Mouse (Mus musculus) v-Abl transformed pro-B cells (cell line): ENCODE data around the gene H2afb1.
"Not testable (repeated sequence)": the region's sequence is repeated elsewhere in the genome, so short reads cannot be mapped to it uniquely, and the experiment has no call there.

Experiments used
- in situ Hi-C, 2 experiments: fragments of 400-800 bp; cut with MboI; formaldehyde crosslinking; loops; one replicate each; pipeline ENCODE4 v1.15.1; 2025; ENCODE audit not compliant: unreplicated experiment in 2 of 2

H2afb1 gene

DNA sequence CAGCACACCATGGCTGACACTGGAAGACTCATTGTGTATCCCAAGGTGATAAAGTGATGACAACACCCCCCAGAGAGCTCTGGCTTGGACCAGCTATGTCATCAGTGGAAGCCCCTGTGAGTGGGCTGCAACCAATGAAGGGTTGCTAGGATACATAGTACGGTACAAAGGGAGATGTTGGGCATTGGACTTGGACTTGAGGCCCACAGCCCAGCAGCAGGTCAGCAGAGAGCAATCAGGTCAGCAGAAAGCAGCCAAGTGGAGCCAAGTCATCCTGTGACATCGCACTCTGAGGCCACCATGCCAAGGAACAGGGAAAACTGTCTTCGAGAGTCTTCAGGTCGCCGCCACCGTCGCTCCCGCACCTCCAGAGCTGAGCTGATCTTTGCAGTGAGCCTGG lies at the start of gene H2afb1:
Gene H2afb1 (plus strand): TSS at position 301 of the 400 bp plus-strand sequence.
- in situ Hi-C loops, result not testable (repeated sequence)

DNA sequence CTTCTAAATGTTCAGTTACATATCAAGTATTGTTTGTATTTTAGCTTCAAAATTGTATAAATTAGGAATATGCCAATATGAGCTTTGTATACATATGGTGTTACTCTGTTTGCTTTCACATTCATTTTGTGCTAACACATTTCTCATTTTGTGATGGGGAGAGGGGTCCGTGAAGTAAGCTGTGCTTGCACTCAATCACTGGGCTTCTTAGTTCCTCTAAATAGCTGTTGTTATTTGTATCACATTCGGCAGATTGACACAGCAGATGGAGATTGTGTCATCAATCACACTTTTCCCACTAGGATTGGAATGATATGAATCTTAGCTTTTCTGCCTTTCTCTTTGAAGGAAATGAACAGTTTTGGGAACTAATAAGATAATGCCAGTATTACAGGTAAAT lies 21.5 kb downstream of the H2afb1 start:
- in situ Hi-C loops, result no loop called here
